Mouse (Mus musculus): ENCODE measurements around the gene Gm10719.
"Not testable (repeated sequence)": the region's sequence is repeated elsewhere in the genome, so short reads cannot be mapped to it uniquely, and the experiment has no call there.

Gene Gm10719

GRCm38 (mm10) chr9:3017108-3017507 is at the start of gene Gm10719:
Gm10719 (plus strand) TSS chr9:3017408.
- DNase-seq (ENCODE audit: low spot score), result not testable (repeated sequence)

DNA sequence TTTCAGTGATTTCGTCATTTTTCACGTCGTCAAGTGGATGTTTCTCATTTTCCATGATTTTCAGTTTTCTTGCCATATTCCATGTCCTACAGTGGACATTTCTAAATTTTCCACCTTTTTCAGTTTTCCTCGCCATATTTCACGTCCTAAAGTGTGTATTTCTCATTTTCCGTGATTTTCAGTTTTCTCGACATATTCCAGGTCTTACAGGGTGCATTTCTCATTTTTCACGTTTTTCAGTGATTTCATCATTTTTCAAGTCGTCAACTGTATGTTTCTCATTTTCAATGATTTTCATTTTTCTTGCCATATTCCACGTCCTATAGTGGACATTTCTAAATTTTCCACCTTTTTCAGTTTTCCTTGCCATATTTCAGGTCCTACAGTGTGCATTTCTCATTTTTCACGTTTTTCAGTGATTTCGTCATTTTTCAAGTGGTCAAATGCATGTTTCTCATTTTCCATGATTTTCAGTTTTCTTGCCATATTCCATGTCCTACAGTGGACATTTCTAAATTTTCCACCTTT is 16.7 kb upstream of the Gm10719 start, which contains the start of gene Gm10722:
Gene Gm10722 (plus strand): TSS at position 478 of the 528 bp plus-strand sequence.
- DNase-seq (ENCODE audit: low spot score), result not testable (repeated sequence)

GRCm38 (mm10) chr9:3001006-3001405 is 16.2 kb upstream of the Gm10719 start:
- peak; percentile 31 for DNase-seq (ENCODE audit: low spot score)

- peak; percentile 100 for DNase-seq (ENCODE audit: low spot score)
Observed at GRCm38 (mm10) chr9:3001948-3002659, 15.1 kb upstream of the Gm10719 start.

DNA sequence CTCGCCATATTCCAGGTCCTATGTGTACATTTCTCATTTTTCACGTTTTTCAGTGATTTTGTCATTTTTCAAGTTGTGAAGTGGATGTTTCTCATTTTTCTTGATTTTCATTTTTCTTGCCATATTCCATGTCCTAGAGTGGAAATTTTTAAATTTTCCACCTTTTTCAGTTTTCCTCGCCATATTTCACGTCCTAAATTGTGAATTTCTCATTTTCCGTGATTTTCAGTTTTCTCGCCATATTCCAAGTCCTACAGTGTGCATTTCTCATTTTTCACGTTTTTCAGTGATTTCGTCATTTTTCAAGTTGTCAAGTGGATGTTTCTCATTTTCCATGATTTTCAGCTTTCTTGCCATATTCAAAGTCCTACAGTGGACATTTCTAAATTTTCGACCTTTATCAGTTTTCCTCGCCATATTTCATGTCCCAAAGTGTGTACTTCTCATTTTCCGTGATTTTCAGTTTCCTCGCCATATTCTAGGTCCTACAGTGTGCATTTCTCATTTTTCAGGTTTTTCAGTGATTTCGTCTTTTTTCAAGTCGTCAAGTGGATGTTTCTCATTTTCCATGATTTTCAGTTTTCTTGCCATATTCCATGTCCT is 14.3 kb upstream of the Gm10719 start, which contains the start of gene Gm11168:
Gene Gm11168 (plus strand): TSS at position 553 of the 603 bp plus-strand sequence.
- peak; percentile 3 for DNase-seq (ENCODE audit: low spot score)

- DNase-seq (ENCODE audit: low spot score), result not testable (repeated sequence)
Observed at GRCm38 (mm10) chr9:3006179-3006578, 11.0 kb upstream of the Gm10719 start.

GRCm38 (mm10) chr9:3006636-3007035 is 10.6 kb upstream of the Gm10719 start:
- DNase-seq (ENCODE audit: low spot score), result peak; percentile 89

DNA sequence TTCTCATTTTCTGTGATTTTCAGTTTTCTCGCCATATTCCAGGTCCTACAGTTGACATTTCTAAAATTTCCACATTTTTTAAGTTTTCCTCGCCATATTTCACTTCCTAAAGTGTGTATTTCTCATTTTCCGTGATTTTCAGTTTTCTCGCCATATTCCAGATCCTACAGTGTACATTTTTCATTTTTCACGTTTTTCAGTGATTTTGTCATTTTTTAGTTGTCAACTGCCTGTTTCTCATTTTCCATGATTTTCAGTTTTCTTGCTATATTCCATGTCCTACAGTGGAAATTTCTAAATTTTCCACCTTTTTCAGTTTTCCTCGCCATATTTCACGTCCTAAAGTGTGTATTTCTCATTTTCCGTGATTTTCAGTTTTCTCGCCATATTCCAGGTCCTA is 9.9 kb upstream of the Gm10719 start:
- DNase-seq (ENCODE audit: low spot score), result not testable (repeated sequence)

DNA sequence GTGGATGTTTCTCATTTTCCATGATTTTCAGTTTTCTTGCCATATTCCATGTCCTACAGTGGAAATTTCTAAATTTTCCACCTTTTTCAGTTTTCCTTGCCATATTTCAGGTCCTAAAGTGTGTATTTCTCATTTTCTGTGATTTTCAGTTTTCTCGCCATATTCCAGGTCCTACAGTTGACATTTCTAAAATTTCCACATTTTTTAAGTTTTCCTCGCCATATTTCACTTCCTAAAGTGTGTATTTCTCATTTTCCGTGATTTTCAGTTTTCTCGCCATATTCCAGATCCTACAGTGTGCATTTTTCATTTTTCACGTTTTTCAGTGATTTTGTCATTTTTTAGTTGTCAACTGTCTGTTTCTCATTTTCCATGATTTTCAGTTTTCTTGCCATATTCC is 7.9 kb upstream of the Gm10719 start:
- DNase-seq (ENCODE audit: low spot score), result not testable (repeated sequence)

DNA sequence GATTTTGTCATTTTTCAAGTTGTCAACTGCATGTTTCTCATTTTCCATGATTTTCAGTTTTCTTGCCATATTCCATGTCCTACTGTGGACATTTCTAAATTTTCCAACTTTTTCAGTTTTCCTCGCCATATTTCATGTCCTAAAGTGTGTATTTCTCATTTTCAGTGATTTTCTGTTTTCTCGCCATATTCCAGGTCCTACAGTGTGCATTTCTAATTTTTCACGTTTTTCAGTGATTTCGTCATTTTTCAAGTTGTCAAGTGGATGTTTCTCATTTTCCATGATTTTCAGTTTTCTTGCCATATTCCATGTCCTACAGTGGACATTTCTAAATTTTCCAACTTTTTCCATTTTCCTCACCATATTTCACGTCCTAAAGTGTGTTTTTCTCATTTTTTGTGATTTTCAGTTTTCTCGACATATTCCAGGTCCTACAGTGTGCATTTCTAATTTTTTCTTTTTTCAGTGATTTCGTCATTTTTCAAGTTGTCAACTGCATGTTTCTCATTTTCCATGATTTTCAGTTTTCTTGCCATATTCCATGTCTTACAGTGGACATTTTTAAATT is 5.1 kb upstream of the Gm10719 start:
- not testable (repeated sequence) for DNase-seq (ENCODE audit: low spot score)

GRCm38 (mm10) chr9:3012733-3013279 is 4.4 kb upstream of the Gm10719 start, which contains the start of gene Gm10721:
Gm10721 (plus strand) TSS chr9:3013140.
- DNase-seq (ENCODE audit: low spot score), result not testable (repeated sequence)

- not testable (repeated sequence) for DNase-seq (ENCODE audit: low spot score)
Observed at GRCm38 (mm10) chr9:3015354-3015753, 1.9 kb upstream of the Gm10719 start, which contains the start of gene Gm10720. Gm10720 (plus strand) TSS chr9:3015654.

- peak; percentile 5 for DNase-seq (ENCODE audit: low spot score)
Observed at GRCm38 (mm10) chr9:3015896-3016295, 1.3 kb upstream of the Gm10719 start.

DNA sequence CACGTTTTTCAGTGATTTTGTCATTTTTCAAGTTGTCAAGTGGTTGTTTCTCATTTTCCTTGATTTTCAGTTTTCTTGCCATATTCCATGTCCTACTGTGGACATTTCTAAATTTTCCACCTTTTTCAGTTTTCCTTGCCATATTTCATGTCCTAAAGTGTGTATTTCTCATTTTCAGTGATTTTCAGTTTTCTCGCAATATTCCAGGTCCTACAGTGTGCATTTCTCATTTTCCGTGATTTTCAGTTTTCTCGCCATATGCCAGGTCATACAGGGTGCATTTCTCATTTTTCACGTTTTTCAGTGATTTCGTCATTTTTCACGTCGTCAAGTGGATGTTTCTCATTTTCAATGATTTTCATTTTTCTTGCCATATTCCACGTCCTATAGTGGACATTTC is 1.7 kb downstream of the Gm10719 start:
- DNase-seq (ENCODE audit: low spot score), result not testable (repeated sequence)

DNA sequence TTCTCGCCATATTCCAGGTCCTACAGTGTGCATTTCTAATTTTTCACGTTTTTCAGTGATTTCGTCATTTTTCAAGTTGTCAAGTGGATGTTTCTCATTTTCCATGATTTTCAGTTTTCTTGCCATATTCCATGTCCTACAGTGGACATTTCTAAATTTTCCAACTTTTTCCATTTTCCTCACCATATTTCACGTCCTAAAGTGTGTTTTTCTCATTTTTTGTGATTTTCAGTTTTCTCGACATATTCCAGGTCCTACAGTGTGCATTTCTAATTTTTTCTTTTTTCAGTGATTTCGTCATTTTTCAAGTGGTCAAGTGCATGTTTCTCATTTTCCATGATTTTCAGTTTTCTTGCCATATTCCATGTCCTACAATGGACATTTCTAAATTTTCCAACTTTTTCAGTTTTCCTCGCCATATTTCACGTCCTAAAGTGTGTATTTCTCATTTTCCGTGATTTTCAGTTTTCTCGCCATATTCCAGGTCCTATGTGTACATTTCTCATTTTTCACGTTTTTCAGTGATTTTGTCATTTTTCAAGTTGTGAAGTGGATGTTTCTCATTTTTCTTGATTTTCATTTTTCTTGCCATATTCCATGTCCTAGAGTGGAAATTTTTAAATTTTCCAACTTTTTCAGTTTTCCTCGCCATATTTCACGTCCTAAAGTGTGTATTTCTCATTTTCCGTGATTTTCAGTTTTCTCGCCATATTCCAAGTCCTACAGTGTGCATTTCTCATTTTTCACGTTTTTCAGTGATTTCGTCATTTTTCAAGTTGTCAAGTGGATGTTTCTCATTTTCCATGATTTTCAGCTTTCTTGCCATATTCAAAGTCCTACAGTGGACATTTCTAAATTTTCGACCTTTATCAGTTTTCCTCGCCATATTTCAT is 2.9 kb downstream of the Gm10719 start:
- DNase-seq (ENCODE audit: low spot score), result peak; percentile 87

GRCm38 (mm10) chr9:3022316-3023008 is 5.3 kb downstream of the Gm10719 start:
- peak; percentile 87 for DNase-seq (ENCODE audit: low spot score)

GRCm38 (mm10) chr9:3023312-3023984 is 6.2 kb downstream of the Gm10719 start, which contains the start of gene Gm10718:
Gm10718 (plus strand) TSS chr9:3023547.
- DNase-seq (ENCODE audit: low spot score), result peak; percentile 50

DNA sequence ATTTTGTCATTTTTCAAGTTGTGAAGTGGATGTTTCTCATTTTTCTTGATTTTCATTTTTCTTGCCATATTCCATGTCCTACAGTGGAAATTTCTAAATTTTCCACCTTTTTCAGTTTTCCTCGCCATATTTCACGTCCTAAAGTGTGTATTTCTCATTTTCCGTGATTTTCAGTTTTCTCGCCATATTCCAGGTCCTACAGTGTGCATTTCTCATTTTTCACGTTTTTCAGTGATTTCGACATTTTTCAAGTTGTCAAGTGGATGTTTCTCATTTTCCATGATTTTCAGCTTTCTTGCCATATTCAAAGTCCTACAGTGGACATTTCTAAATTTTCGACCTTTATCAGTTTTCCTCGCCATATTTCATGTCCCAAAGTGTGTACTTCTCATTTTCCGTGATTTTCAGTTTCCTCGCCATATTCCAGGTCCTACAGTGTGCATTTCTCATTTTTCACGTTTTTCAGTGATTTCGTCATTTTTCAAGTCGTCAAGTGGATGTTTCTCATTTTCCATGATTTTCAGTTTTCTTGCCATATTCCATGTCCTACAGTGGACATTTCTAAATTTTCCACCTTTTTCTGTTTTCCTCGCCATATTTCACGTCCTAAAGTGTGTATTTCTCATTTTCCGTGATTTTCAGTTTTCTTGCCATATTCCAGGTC is 6.9 kb downstream of the Gm10719 start:
- DNase-seq (ENCODE audit: low spot score), result peak; percentile 79

GRCm38 (mm10) chr9:3024912-3025467 is 7.8 kb downstream of the Gm10719 start, which contains the start of gene Gm10717:
Gm10717 (plus strand) TSS chr9:3025417.
- peak; percentile 65 for DNase-seq (ENCODE audit: low spot score)

Measured in lung, postnatal 25 days (tissue).